Mouse (Mus musculus): ENCODE measurements at regions not wholly inside any gene's neighbourhood (a gene's known extent, or its start where the extent isn't known, plus 50 kb on each side); places are given as distances from the start of the nearest gene placed in this dataset.

DNA sequence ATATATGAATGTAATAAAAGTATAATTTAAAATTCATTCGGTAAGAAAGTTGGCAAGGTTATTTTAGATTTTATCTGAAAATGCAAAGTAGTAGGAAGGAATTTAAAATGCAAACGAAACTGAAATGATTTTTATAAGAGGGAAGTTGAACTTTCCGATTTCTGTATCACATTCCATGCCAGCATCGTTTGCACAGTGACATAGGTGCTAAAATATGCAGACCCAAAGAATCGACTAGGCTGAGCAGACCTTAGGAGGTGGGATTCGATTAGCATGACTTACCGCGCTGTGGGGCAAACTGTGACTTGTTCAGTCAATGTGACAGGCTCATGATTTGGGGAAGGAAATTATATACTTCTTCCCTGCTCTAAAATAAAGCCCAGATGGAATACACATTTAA, 596.2 kb downstream of the Gm19410 start:
- DNase-seq (ENCODE audit: low spot score in 2 of 2) = no peak

DNA sequence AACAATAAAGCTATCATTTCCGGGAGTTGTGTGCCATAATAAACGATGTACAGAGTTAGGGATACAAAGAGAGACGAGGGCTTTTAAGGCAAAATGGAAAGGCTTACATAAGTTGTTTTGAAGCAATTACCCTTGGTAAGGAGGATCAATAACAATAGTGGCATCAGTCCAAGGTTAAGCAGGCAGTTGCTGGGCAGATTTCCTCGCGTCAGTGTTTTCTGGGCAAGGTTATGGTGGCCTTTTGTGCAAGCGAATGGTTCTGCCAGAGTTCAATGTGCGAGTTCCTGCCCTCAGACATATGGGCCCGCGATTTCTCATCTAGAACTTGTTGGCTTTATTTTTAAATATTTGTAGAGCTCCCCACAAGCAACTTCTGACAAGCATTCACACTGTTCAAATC, 597.7 kb downstream of the Gm19410 start:
- no peak for DNase-seq (ENCODE audit: low spot score in 2 of 2)

DNA sequence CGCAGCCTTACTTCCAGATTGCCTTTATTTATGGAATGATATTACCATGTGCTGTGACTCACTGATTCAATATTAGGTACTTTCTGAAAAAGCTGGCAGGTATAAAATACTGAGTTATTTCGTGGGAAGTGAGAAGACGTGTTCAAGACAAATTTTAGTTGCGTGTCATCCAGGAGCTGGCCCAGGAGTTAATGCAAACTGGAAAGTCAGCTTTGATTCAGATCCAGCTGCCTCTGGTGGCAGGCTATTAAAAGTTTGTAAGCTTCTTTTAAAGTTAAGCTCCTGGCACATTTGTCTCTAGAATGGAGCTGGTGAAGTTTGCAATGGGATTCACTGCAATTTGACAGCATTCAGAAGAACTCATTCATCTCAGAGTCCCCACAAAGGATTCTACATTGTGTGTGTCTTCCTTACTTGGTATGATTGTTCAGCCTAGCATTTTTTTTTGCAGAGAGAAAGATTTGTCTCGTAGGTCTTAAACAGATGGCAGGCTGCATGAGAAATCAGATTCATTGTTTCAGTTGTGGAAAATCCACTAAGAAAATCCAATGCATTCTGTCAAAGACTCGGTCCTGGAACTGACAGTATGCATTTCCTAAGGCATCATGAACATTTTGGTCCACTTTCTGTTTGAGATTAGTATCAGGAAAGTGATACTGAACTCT, 599.1 kb downstream of the Gm19410 start:
- DNase-seq (ENCODE audit: low spot score in 2 of 2) = no peak

DNA sequence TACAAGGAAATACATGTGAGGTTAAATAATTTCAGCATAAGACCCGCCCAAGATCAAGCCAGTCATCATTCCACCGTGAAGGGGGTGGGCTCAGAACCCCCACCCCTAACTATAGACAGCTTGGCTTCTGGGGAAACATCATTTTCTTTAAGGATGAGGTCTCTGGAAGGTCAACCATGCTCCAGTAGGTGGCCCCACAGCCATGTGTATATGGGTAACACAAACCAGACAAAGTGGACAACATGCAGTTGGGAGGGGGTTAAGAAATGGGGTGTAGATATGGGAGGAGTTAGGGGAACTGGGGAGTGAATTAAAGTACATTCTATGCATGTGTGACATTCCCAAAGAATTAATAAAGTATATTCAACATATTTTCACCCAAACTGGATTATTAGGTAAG, 600.4 kb downstream of the Gm19410 start:
- DNase-seq (ENCODE audit: low spot score in 2 of 2) = no peak

DNA sequence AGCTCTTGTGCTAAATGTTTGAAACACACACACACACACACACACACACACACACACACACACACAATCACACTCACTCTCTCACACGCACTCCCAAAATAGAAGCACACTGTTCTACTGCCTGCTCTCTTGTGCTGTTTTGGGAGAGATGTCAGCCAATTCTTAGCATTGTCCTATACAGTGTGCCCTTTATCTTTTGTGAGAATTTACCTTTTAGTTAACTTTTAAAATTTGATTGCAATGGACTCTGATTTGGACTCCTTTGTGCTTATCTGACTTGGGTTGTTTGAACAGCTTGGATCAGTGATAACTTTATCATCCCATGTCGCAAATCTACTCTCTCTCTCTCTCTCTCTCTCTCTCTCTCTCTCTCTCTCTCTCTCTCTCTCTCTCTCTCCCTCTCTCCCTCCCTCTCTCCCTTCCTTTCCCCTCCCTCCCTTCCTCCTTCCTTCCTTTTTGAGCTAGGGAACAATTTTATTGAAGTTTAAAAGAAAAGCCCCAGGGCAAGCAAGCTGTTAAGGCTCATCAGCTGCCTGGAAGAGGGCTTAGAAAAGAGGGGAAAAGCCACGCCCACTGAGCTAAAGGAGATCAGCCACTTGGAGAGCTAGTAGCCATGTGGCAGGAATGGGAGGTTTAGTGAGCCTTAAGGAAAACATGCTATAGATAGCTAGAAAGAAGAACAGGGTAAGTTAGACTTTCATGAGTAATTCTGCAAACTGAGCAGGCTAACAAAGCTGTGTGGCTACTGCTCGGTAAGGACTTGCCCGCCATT, 611.2 kb downstream of the Gm19410 start:
- DNase-seq (ENCODE audit: low spot score in 2 of 2) = no peak

DNA sequence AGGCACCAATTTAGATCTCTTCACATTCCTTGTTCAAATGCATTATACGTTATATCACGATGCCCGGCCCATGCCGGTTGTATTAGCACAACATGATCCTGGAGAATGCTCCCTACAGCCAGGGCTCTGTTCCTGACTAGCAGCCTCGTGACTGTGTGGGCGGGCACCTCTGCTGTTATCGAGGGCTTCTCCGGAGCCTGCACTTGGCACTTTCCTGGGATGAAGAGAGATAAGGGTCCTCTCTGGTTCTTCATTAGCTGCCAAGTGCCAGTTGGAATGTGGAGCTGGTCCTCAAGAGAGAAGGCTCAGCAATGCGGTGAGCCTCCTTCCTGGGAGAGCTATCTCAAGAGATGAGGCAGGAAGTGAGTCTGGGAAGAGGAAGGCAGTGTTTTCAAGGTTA, 598.9 kb upstream of the AI429214 start:
- DNase-seq (ENCODE audit: low spot score in 2 of 2) = no peak

DNA sequence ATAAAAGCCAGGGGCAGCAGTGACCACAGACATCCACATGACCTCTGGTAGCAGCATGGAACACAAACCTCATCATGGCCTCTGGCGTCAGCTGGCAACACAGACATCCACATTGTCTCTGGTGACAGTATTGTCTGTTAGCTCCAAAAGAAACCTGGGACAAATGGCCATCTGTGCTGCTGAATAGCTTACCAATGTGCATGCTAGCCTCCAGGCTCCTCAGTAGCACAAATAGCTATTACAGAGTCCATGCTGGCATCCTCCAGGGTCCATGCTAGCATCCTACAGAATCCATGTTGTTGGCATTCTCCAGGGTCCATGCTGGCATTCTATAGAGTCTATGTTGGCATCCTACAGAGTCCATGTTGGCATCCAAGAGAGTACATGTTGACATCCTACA, 596.9 kb upstream of the AI429214 start:
- DNase-seq (ENCODE audit: low spot score in 2 of 2) = no peak

DNA sequence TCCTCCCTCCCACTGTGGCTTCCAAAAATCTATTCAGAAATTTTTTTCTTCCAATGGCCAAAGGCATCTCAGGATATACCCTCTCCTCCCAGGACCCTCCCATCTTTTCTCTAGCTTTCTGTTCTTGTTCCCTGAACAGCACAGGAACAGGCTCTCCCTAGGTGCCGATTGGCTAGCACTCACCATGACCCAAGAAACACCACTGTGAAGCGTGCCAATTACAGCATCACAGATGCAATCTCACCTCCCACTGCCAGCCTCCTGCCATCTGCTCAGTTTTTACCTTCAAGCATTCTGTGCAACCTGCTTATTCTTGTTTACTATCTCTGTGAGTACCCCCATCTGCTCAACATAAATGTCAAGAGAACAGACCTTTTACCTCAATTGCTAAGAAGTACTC, 586.7 kb upstream of the AI429214 start:
- no peak for DNase-seq (ENCODE audit: low spot score in 2 of 2)
